Mouse (Mus musculus) C2C12 (cell line): ENCODE measurements at regions not wholly inside any gene's neighbourhood (a gene's known extent, or its start where the extent isn't known, plus 50 kb on each side); places are given as distances from the start of the nearest gene placed in this dataset.

ENCODE experiments used
- CEBPB ChIP-seq: IDR thresholded peaks from one replicate; pipeline ENCODE4 v1.6.1; 2011; ENCODE audit warnings: low read depth, mild to moderate bottlenecking, control low read depth, moderate library complexity
- CTCF ChIP-seq: IDR thresholded peaks from one replicate; pipeline ENCODE4 v1.5.1; 2011; ENCODE audit not compliant: control insufficient read depth, insufficient read depth, insufficient read length
- MAX ChIP-seq: IDR thresholded peaks from one replicate; pipeline ENCODE4 v1.6.1; 2011; ENCODE audit warnings: mild to moderate bottlenecking, control low read depth
- MYOD1 ChIP-seq: IDR thresholded peaks from one replicate; pipeline ENCODE4 v1.6.1; 2011; ENCODE audit warnings: low read depth; ENCODE audit not compliant: control insufficient read depth, insufficient read length
- MYOG ChIP-seq: IDR thresholded peaks from one replicate; pipeline ENCODE4 v1.6.1; 2011; ENCODE audit not compliant: control insufficient read depth, insufficient read length; ENCODE audit errors: extremely low read depth
- USF1 ChIP-seq: IDR thresholded peaks from one replicate; pipeline ENCODE4 v1.6.1; 2011; ENCODE audit warnings: low read depth, mild to moderate bottlenecking, control low read depth, moderate library complexity

DNA sequence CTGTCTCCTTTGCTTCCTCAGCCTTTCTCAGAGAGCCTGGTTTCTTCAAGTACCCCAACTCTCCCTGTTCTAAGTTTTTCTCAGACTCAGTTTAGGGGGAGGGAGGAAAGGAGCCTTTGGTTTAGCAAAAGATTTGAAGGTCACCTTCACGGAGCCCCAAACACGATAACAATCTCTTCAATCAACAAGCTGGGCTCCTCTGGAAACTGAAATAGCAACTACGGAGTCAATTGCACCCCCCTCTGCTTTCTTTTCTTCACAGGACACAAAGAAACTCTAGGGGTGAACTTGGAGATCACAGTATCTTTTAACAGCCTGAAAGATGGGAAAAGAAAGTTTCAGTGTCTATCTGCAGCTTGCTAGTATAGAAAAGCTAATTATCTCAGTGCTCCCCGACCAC, 151.4 kb upstream of the 1700012A03Rik start:
- TF ChIP-seq CTCF (no peak), MYOD1 (no peak), MAX (no peak), MYOG (no peak), CEBPB (no peak), USF1 (no peak)
